Mouse (Mus musculus) olfactory bulb, adult 2 months (tissue): ENCODE measurements at regions not wholly inside any gene's neighbourhood (a gene's known extent, or its start where the extent isn't known, plus 50 kb on each side); places are given as distances from the start of the nearest gene placed in this dataset.

ENCODE experiments used
- CTCF ChIP-seq: fragments of 200-500 bp; IDR thresholded peaks from 2 replicates; pipeline ENCODE4 v1.5.1; 2012; ENCODE audit warnings: low read depth, mild to moderate bottlenecking, low read length, moderate library complexity; ENCODE audit not compliant: insufficient read depth
- POLR2A ChIP-seq: fragments of 200-500 bp; IDR thresholded peaks from 2 replicates; pipeline ENCODE4 v1.6.1; 2012; ENCODE audit warnings: mild to moderate bottlenecking, low read depth, low read length, moderate library complexity; ENCODE audit not compliant: insufficient read depth

- TF ChIP-seq CTCF (no peak), POLR2A (no peak)
Observed at GRCm38 (mm10) chr15:36898857-36899523, 108.6 kb downstream of the Zfp706 start.
